Mouse (Mus musculus) forebrain, embryonic 16.5 days (tissue): ENCODE data around the gene Gm36245. TPM values are rescaled to one million over a fixed set of nuclear protein-coding genes. Genes with fewer than 3 reads are reported as not detected.

Source experiments
- polyA plus RNA-seq: library from polyadenylated mRNA; unstranded; fragments of >200 nt; fragmentation: Nextera tagmentation; extraction: Ambion mirVana; gene quantifications from 2 replicates; pipeline ENCODE4 v1.2.1, GENCODE M21; 2015

Gm36245 gene
- polyA plus RNA-seq, 1 experiment from 2014 or later = not detected

Other genes with a start within 250 kb of the Gm36245 start
- not detected in 2 replicates for gene Apol7a, start 200.1 kb upstream of the Gm36245 start, polyA plus RNA-seq
- gene Apol9a, start 188.1 kb upstream of the Gm36245 start, polyA plus RNA-seq = 0.09 TPM in 1 of 2 replicates, not detected in the other
- gene Apol7b, start 151.8 kb upstream of the Gm36245 start, polyA plus RNA-seq = not detected in 2 replicates
- gene Apol10a, start 122.2 kb upstream of the Gm36245 start, polyA plus RNA-seq = not detected in 2 replicates
- not detected in 2 replicates for gene Apol11a, start 91.0 kb upstream of the Gm36245 start, polyA plus RNA-seq
- gene Apol7c, start 65.9 kb upstream of the Gm36245 start, polyA plus RNA-seq = not detected in 2 replicates
- not detected in 2 replicates for gene 1700025B11Rik, start 37.4 kb upstream of the Gm36245 start, polyA plus RNA-seq
- gene Apol10b, start 3.1 kb upstream of the Gm36245 start, polyA plus RNA-seq = not detected in 2 replicates
- gene Apol11b, start 44.0 kb downstream of the Gm36245 start, polyA plus RNA-seq = not detected in 2 replicates
- gene Apol7e, start 99.6 kb downstream of the Gm36245 start, polyA plus RNA-seq = not detected in 2 replicates
- gene Apol9b, start 129.8 kb downstream of the Gm36245 start, polyA plus RNA-seq = not detected in 2 replicates
- 0.22 TPM in 1 of 2 replicates, not detected in the other for gene Apol8, start 157.7 kb downstream of the Gm36245 start, polyA plus RNA-seq
- gene Myh9, start 242.9 kb downstream of the Gm36245 start, polyA plus RNA-seq = 12.2 and 13.6 TPM in 2 replicates